Mouse (Mus musculus): Measurements from ENCODE around the gene Pibf1. TPM values are rescaled to one million over a fixed set of nuclear protein-coding genes. Genes with fewer than 3 reads are reported as not detected.

Pibf1 gene
- total and polyA plus RNA-seq, 3 experiments, result 8.4 to 11.0 TPM; not detected in 1

- Histone ChIP-seq H3K79me2 (ENCODE audit: control insufficient read depth, insufficient read depth, low read length, poor library complexity) (peaks cover 2% of the 10 kb centered on the region; the same call in 1 of the 2 replicates), H3K4me3 (ENCODE audit: control insufficient read depth in 1 of 2, insufficient read depth in 1 of 2, low read depth in 2 of 2, low read length in 2 of 2) (no peak overlapping the region), H3K36me3 (ENCODE audit: control insufficient read depth in 1 of 2, insufficient read depth in 2 of 2, low read length in 2 of 2) (peaks cover 8 to 61% of the 10 kb centered on the region in 2 experiments), H3K27ac (ENCODE audit: control insufficient read depth, low read depth, low read length) (no peak overlapping the region), H3K9ac (ENCODE audit: control insufficient read depth, low read depth, low read length, poor library complexity, severe bottlenecking) (no peak overlapping the region), H3K9me3 (replicated peaks; ENCODE audit: insufficient read depth, low read length) (no peaks in the 10 kb centered on the region), H3K4me1 (ENCODE audit: control insufficient read depth in 1 of 2, insufficient read depth in 2 of 2, low read length in 2 of 2) (no peaks in the 10 kb centered on the region; a peak in 1 of 4 replicates), H3K27me3 (ENCODE audit: control insufficient read depth in 1 of 2, insufficient read depth in 2 of 2, low read length in 2 of 2) (no peaks in the 10 kb centered on the region)
- DNase-seq (ENCODE audit: low read depth, low spot score), result no peak
- no peak for TF ChIP-seq UBTF (IDR thresholded peaks at IDR 0.05; ENCODE audit: borderline replicate concordance, insufficient read depth, low read depth, low read length)
- no peak for TF ChIP-seq EP300 (IDR thresholded peaks at IDR 0.05; ENCODE audit: low read depth in 1 of 2, low read length in 2 of 2)
- TF ChIP-seq USF2 (IDR thresholded peaks at IDR 0.05; ENCODE audit: borderline replicate concordance in 1 of 2, insufficient read depth in 1 of 2, low read depth in 1 of 2, low read length in 2 of 2), result no peak
- TF ChIP-seq E2F4 (IDR thresholded peaks at IDR 0.05; ENCODE audit: borderline replicate concordance, low read depth, low read length), result no peak
- TF ChIP-seq ELF1 (IDR thresholded peaks at IDR 0.05; ENCODE audit: low read depth, low read length), result no peak
These were observed 10.3 kb upstream of the Pibf1 start for GRCm38 (mm10) chr14:99088947-99089346.

- H3K9me3 ChIP-seq (replicated peaks; ENCODE audit: insufficient read depth, low read length), result no peaks in the 10 kb centered on the region
- peak overlapping the region; percentile 57 for H3K9ac ChIP-seq (ENCODE audit: control insufficient read depth, low read depth, low read length, poor library complexity, severe bottlenecking)
- peak overlapping the region; percentile 76 to 96 for H3K4me3 ChIP-seq (ENCODE audit: control insufficient read depth in 1 of 2, insufficient read depth in 1 of 2, low read depth in 2 of 2, low read length in 2 of 2)
- peaks cover 16 to 33% of the 10 kb centered on the region in 2 experiments for H3K36me3 ChIP-seq (ENCODE audit: control insufficient read depth in 1 of 2, insufficient read depth in 2 of 2, low read length in 2 of 2)
- TF ChIP-seq CHD1 (IDR thresholded peaks at IDR 0.05; ENCODE audit: low read depth, low read length) (peak; percentile 60; the same call in 1 of the 2 replicates), GABPA (IDR thresholded peaks at IDR 0.05; ENCODE audit: low read depth, low read length) (no peak), POLR2AphosphoS2 (IDR thresholded peaks at IDR 0.05; ENCODE audit: low read length) (no peak), ZMIZ1 (IDR thresholded peaks at IDR 0.05; ENCODE audit: low read depth, low read length) (no peak), RCOR1 (IDR thresholded peaks at IDR 0.05; ENCODE audit: low read depth, low read length) (no peak), ZNF384 (IDR thresholded peaks at IDR 0.05; ENCODE audit: low read depth, low read length) (0 out of 2 replicates have a peak, but pooled peaks have one; percentile 34), MYC (IDR thresholded peaks at IDR 0.05; ENCODE audit: low read depth, low read length) (no peak), MXI1 (IDR thresholded peaks at IDR 0.05; ENCODE audit: low read depth, low read length) (no peak; the same call in 1 of the 2 replicates), HCFC1 (IDR thresholded peaks at IDR 0.05; ENCODE audit: low read depth, low read length) (peak; percentile 74), ELF1 (IDR thresholded peaks at IDR 0.05; ENCODE audit: low read depth, low read length) (peak; percentile 78), E2F4 (IDR thresholded peaks at IDR 0.05; ENCODE audit: borderline replicate concordance, low read depth, low read length) (0 out of 2 replicates have a peak, but pooled peaks have one; percentile 26), JUND (IDR thresholded peaks at IDR 0.05; ENCODE audit: low read depth, low read length) (no peak), EP300 (IDR thresholded peaks at IDR 0.05; ENCODE audit: low read depth in 1 of 2, low read length in 2 of 2) (0 out of 4 replicates have a peak, but pooled peaks of 1 of the 2 experiments have one; percentile 10), GATA1 (IDR thresholded peaks at IDR 0.05; ENCODE audit: low read depth, low read length) (no peak), POLR2AphosphoS5 (IDR thresholded peaks at IDR 0.05; ENCODE audit: borderline replicate concordance, low read depth, low read length) (no peak), ETS1 (IDR thresholded peaks at IDR 0.05; ENCODE audit: low read depth, low read length) (0 out of 2 replicates have a peak, but pooled peaks have one; percentile 11), SIN3A (IDR thresholded peaks at IDR 0.05; ENCODE audit: low read length) (peak; percentile 84; the same call in 1 of the 2 replicates), ZKSCAN1 (IDR thresholded peaks at IDR 0.05; ENCODE audit: low read depth, low read length) (no peak), MAFK (IDR thresholded peaks at IDR 0.05; ENCODE audit: borderline replicate concordance, low read depth, low read length) (no peak), SMC3 (IDR thresholded peaks at IDR 0.05; ENCODE audit: low read depth, low read length) (no peak), ZC3H11A (IDR thresholded peaks at IDR 0.05; ENCODE audit: low read depth, low read length) (no peak), KAT2A (conservative IDR thresholded peaks at IDR 0.05; ENCODE audit: low read depth, low read length) (0 out of 2 replicates have a peak, but pooled peaks have one; percentile 48)
- peak overlapping the region; percentile 8 for H3K27ac ChIP-seq (ENCODE audit: control insufficient read depth, low read depth, low read length)
- peaks cover 17 to 19% of the 10 kb centered on the region in 2 experiments for H3K4me1 ChIP-seq (ENCODE audit: control insufficient read depth in 1 of 2, insufficient read depth in 2 of 2, low read length in 2 of 2)
- H3K27me3 ChIP-seq (ENCODE audit: control insufficient read depth in 1 of 2, insufficient read depth in 2 of 2, low read length in 2 of 2), result no peaks in the 10 kb centered on the region
- peaks cover 19% of the 10 kb centered on the region for H3K79me2 ChIP-seq (ENCODE audit: control insufficient read depth, insufficient read depth, low read length, poor library complexity)
- DNase-seq (ENCODE audit: low read depth, low spot score), result peak; percentile 70
These were observed 853 bp downstream of the Pibf1 start for GRCm38 (mm10) chr14:99099967-99100587.
